Mouse (Mus musculus) frontal cortex, adult (tissue): Measurements from ENCODE around the gene Kdm2b.
A peak's percentile ranks its signal among the peaks of the same experiment; 100 is the strongest.

Source experiments
- ATAC-seq: cut with Nextera tagmentation; 2 replicates; pipeline ENCODE4 v1.9.2; 2017; ENCODE audit warnings: mild to moderate bottlenecking, moderate library complexity, mixed read lengths; ENCODE audit not compliant: low TSS enrichment

Gene Kdm2b

GRCm38 (mm10) chr5:122989551-122990330 is at the start of gene Kdm2b:
Gene Kdm2b, minus strand, starts transcription at chr5:122989823.
- ATAC-seq, result no peak

DNA sequence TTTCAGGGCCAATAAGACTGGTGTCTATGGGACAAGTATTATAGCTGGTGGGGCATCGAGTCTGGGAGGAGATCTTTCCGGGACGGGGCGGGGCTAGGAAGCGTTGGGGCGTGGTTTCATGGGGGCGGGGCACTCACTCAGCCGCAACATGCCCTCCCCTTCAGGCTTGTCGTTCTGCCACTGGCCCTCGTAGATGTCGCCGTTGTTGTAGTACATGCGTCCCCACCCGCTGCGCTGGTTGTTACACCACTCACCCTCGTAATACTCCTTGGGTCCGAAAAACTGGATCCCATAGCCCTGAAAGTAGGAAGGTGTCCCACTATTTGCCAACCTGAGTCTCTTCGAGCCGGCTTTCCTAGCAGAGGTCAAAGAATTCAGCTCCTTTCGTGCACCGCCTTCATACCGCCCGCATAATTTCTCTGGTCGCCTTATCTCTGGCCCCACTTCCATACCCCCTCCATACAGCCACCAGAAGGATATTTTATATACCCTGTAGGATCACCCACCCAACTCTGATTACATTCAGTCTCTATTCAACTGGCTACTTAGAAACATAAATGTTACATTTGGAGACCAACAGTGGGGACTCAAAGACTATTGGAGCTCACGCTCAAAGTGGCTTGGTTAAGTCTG is 49.6 kb upstream of the Kdm2b start:
- no peak for ATAC-seq

DNA sequence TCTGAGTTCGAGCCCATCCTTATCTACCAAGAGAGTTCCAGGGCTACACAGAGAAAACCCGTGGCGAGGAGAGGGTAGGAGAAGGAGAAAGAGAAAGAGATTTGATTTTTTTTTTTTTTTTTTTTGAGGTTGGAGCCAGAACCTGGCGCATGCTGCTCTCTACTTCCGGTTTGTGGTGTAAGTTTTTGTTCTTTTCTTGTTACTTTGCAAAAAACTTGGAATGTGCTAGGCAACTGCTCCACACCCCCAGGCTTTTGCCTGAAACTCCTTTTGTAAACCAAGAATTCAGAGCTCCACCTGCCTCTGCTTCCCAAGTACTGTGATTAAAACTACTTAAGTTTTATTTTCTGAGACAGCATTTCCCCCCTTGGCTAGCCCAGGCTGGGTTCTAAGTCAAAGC is 48.5 kb upstream of the Kdm2b start:
- ATAC-seq, result no peak

- no peak for ATAC-seq
Observed at GRCm38 (mm10) chr5:123035564-123035963, 45.9 kb upstream of the Kdm2b start.

DNA sequence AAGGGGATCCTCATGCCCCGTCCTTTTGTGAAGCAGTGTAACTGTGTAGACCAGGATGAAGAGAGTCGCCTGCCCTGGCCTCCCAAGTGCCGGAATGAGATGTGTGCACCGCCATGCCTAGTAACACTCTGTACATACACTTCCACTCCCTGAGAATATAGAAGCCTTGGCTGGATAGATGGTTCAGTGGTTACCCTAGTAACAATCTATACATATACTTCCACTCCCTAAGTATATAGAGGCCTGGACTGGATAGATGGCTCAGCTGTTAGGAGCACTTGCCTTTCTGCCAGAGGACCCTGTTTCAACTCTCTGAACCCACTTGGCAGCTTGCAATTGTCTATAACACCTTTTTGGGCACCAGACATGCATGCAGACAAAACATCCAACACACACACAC is 45.5 kb upstream of the Kdm2b start:
- no peak for ATAC-seq

DNA sequence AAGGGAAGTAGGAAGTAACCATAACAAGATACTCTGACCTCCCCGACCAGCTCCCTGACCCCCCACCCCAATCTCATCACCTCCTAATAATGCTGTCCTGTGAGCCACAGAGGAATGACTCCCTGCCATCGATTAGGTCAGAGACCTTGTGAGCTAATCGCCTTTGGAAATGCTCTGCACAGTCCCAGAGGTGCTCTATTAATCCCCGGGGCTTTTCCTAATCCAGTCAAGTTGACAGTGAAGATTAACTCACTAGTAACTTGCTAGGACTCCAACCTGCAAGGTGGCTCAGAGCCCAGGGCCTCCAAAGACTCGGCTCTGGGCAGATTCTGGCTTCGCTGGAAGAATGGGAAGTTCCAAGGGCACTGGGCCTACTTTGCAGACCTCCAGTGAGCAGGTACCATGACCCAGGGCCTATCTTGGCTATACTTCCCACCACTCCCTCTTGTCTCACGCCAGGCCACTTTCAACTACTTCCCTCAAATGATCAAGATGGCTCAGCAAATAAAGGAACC is 44.1 kb upstream of the Kdm2b start:
- no peak for ATAC-seq

- no peak for ATAC-seq
Observed at GRCm38 (mm10) chr5:123031312-123031711, 41.7 kb upstream of the Kdm2b start.

DNA sequence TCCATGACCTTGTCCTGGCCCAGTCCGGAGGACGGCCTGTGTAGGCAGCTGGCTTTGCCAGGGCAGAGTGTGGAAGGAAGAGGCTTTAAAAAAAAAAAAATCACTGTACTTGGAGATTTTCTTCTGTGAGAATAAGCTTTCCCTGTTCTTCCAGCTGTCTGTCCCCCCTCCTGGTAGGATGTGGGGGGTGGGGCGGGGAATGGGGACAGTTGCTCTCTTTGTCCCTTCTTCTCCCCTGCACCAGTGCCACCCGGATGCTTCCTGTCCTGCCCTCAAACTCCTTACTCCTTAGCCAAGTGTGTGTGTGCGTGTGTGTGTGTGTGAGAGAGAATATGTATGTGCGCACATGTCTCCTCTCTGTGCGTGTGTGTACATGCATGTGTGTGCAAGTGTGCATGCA is 40.1 kb upstream of the Kdm2b start:
- ATAC-seq, result no peak

- ATAC-seq, result no peak
Observed at GRCm38 (mm10) chr5:123027436-123027835, 37.8 kb upstream of the Kdm2b start.

DNA sequence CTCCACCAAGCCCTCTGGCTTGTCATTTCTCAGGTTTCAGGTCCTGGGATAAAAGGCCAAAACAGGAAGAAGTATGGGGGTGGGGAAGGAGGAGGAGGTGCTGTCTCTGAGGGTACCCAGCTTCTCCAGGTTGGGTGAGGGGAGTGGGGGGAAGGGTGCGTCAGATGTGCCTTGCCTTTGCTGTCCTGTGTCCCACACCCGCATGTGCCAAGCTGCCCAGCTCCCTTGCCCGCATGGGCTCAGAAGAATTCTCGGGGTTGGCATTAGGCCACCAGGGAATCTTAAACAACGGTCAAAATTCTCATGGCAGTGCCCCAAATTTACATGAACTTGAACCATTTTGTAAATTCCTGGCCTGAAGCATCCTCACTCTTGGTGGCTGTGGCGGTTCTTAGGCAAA is 36.8 kb upstream of the Kdm2b start:
- no peak for ATAC-seq

DNA sequence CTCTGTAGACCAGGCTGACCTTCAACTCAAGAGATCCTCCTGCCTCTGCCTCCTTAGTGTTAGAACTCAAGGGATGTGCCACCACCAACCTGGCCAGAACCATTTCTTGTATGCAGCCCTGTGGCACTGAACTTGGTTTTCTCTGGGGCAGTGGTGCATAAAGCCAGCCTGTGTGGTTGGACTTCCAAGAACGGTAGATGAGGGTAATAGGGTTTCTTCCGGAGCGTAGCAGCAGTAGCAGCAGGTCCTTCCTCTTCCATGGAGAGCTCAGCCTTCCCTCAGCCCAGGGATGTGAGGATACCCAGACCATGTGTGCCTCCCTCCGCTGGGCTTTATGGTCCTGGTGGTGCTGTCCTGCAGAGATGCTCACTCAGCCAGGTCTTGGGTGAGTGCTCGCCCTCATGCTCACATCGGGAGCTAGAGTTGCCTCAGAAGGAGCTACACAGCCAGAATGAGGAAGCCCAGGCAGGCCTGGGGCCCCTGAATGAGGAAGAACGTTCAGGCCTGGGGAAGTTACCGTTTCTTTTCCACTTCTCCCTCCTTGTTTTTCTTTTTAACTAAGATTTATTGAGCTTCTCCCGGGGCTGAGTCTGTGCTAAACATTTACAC is 35.4 kb upstream of the Kdm2b start:
- no peak for ATAC-seq

DNA sequence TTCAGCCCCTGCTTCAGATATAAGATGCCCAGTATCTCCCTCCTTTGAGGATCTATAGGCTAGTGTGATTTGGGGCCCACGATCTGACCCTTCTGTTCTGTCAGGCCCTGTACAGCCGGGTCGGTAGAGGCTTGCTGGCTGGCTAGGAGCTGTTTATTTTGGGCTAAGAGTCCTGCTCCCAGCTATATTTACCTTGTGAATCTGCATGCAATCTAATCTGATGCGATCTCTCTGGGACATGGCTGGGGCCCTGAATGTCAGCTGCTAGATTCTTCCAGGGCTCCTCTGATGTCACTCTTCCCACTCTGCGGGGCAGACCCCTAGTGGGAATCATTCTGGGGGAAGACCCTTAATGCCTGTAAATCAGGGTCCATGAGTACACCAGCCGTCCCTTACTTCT is 34.7 kb upstream of the Kdm2b start:
- no peak for ATAC-seq

GRCm38 (mm10) chr5:123023049-123023448 is 33.4 kb upstream of the Kdm2b start:
- no peak for ATAC-seq

DNA sequence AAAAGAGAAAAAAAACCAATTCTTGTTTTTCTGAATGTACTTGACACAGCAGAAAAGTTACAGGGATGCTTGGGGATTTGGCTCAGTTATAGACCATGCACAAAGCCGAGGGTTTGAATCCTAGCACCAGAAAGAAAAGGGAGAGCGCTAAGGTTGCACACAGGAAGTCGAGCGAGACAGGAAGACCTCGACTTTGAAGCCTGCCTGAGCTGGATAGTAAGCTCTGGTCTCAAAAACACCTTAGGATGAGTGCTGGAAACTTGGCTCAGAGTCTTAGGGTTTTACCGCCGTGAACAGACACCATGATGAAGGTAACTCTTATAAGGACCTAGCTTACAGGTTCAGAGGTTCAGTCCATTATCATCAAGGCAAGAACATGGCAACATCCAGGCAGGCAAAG is 31.8 kb upstream of the Kdm2b start:
- ATAC-seq, result no peak

DNA sequence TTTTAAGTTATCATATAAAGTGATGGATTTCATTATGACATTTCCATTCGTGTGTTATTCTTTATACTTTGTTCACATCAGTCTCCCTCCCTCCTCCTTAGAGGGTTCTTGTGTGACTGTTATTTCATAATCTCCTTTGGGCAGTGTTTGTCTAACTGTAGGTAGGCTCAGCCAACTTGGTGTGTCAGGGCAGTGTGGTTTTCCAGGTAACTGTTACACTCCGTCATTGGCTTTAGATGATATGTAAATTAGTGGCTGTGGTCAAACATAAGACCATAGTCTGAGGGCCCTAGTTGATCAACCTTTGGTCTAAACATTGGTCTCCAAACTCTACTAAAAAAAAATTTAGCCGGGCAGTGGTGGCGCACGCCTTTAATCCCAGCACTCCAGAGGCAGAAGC is 30.8 kb upstream of the Kdm2b start:
- no peak for ATAC-seq

DNA sequence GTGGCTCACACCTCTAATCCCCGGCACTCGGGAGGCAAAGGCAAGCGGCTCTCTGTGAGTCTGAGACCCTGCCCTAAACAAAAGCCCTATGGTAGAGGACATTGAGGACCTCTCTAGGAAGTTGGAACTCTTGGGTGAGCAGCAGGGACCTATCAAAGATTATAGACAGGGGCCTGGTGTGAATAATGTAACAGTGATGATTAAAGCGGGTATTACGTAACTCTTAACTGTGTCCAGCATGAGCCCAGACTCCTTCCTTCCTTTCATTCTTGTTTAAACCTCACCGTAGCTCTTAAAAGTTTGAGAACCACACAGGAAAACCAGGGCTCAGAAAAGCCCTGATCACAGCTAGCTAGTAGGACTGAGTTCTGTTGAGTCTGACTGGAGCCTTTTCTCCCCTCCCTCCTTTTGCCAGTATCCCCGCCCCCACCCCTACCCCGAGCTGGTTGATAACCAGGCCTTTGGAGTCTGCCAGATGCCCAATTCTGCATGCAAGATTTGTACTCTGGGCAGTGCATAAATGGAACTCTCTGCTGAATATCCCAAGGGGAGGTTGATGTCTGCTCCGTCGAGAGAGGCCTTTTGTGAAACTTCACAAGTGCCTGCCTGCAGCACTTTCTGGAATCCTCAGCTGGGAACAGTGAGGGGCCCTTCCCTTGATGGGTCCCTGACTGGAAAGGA is 29.9 kb upstream of the Kdm2b start:
- 0 out of 2 replicates have a peak, but pooled peaks have one; percentile 8 for ATAC-seq

DNA sequence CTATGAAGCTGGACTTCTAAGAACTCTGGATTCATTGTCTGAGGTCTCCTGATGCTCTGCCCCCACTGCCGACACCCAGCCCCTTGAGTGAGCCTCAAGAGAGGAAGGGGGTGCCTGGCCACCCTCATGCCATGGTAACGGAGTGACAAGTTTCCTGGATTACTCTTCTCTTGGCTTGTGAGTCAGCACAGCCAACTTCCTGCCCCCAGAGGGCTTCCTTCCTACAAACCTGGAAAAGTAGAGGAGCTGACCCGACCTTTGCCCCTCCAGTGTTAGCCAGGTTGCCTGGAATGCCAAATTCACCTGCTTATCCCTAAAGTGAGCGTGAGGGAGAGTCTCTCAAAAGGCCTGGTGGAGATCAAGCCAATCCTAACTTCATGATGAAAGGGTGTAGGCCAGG is 27.9 kb upstream of the Kdm2b start:
- ATAC-seq, result no peak

- no peak for ATAC-seq
Observed at GRCm38 (mm10) chr5:123015915-123016314, 26.3 kb upstream of the Kdm2b start.

GRCm38 (mm10) chr5:123014753-123015701 is 25.4 kb upstream of the Kdm2b start, which contains the start of gene Orai1:
Gene Orai1, plus strand, starts transcription at chr5:123015074.
- peak; percentile 83 for ATAC-seq

GRCm38 (mm10) chr5:123013599-123014315 is 24.1 kb upstream of the Kdm2b start:
- ATAC-seq, result peak; percentile 70
